Mouse (Mus musculus) intestine, postnatal 0 days (tissue): ENCODE data around the gene Copg2. TPM values are rescaled to one million over a fixed set of nuclear protein-coding genes. Genes with fewer than 3 reads are reported as not detected.

Experiments
- ATAC-seq: fragments of 200-750 bp; cut with Nextera tagmentation; 2 replicates; pipeline ENCODE4 v1.8.0; 2017; ENCODE audit warnings: mild to moderate bottlenecking, moderate TSS enrichment, moderate library complexity
- H3K27ac ChIP-seq: fragments of 300-500 bp; sonication (generic); 2 replicates; pipeline ENCODE4 v1.5.1; 2014; ENCODE audit warnings: mild to moderate bottlenecking, low read depth, low read length, moderate library complexity
- H3K27me3 ChIP-seq: fragments of 300-500 bp; sonication (generic); replicated peaks from 2 replicates; pipeline ENCODE4 v1.6.1; 2014; ENCODE audit warnings: low read length, mixed read lengths; ENCODE audit not compliant: control insufficient read depth, insufficient read depth
- H3K36me3 ChIP-seq: fragments of 300-500 bp; sonication (generic); 2 replicates; pipeline ENCODE4 v1.6.1; 2014; ENCODE audit warnings: mild to moderate bottlenecking, moderate library complexity; ENCODE audit not compliant: control insufficient read depth, insufficient read depth
- H3K4me1 ChIP-seq: fragments of 300-500 bp; sonication (generic); replicated peaks from 2 replicates; pipeline ENCODE4 v1.6.1; 2014; ENCODE audit warnings: antibody characterized with exemption, low read length, mixed read lengths; ENCODE audit not compliant: control insufficient read depth, insufficient read depth
- H3K4me2 ChIP-seq: fragments of 300-500 bp; sonication (generic); replicated peaks from 2 replicates; pipeline ENCODE4 v1.6.1; 2014; ENCODE audit warnings: low read depth, mild to moderate bottlenecking, moderate library complexity
- H3K4me3 ChIP-seq: fragments of 300-500 bp; sonication (generic); 2 replicates; pipeline ENCODE4 v1.5.1; 2014; ENCODE audit warnings: low read depth, low read length
- H3K9ac ChIP-seq: fragments of 300-500 bp; sonication (generic); 2 replicates; pipeline ENCODE4 v1.6.1; 2014; ENCODE audit warnings: mild to moderate bottlenecking, low read depth, low read length
- H3K9me3 ChIP-seq: fragments of 300-500 bp; sonication (generic); 2 replicates; pipeline ENCODE4 v1.6.1; 2016; ENCODE audit warnings: mixed run types; ENCODE audit not compliant: control insufficient read depth
- CTCF ChIP-seq: sonication (generic); IDR thresholded peaks from 2 replicates; pipeline ENCODE4 v1.5.1; 2016; ENCODE audit warnings: low read depth, mild to moderate bottlenecking, control low read depth, antibody characterized with exemption, moderate library complexity
- WGBS: fragments of 180-500 bp; shearing (Covaris S2); extraction: QIAGEN DNeasy Blood & Tissue Kit; methylation state at CpG from one replicate; pipeline ENCODE4 v1.1.7; 2014; 5-methylcytosine and 5-hydroxymethylcytosine counted together
- polyA plus RNA-seq: library from polyadenylated mRNA; unstranded; fragments of >200 nt; fragmentation: Nextera tagmentation; extraction: Ambion mirVana; gene quantifications from 2 replicates; pipeline ENCODE4 v1.2.1, GENCODE M21; 2015

The Copg2 gene
- polyA plus RNA-seq, result 9.8 and 10.2 TPM in 2 replicates

GRCm38 (mm10) chr6:30896195-30896985 is at the start of gene Copg2:
Copg2 (minus strand) TSS chr6:30896794.
- H3K27me3 ChIP-seq, result no peaks in the 10 kb centered on the region
- H3K4me3 ChIP-seq, result peak within 1 kb of the TSS; percentile 73
- H3K27ac ChIP-seq, result peak within 1 kb of the TSS; percentile 87
- no peaks in the 10 kb centered on the region for H3K9me3 ChIP-seq
- WGBS, result under 1% methylated on average over 59 of the region's 83 CpGs
- H3K9ac ChIP-seq, result peak within 1 kb of the TSS; percentile 80
- peak within 1 kb of the TSS; percentile 77 for H3K4me2 ChIP-seq
- 0 out of 2 replicates have a peak, but pooled peaks cover 7% of the 10 kb centered on the region for H3K4me1 ChIP-seq
- ATAC-seq, result peak; percentile 100
- no peaks in the 10 kb centered on the region for H3K36me3 ChIP-seq
- peak; percentile 42 for TF ChIP-seq CTCF

GRCm38 (mm10) chr6:30939264-30939663 is 42.7 kb upstream of the Copg2 start:
- no peak for ATAC-seq
- WGBS, result 49% methylated on average over 5 of the region's 5 CpGs
- Histone ChIP-seq H3K4me1 (no peaks in the 10 kb centered on the region), H3K27me3 (no peaks in the 10 kb centered on the region), H3K9ac (no peak overlapping the region), H3K4me2 (no peak overlapping the region), H3K4me3 (no peak overlapping the region), H3K27ac (no peak overlapping the region), H3K9me3 (no peaks in the 10 kb centered on the region), H3K36me3 (no peaks in the 10 kb centered on the region)
- TF ChIP-seq CTCF, result no peak

DNA sequence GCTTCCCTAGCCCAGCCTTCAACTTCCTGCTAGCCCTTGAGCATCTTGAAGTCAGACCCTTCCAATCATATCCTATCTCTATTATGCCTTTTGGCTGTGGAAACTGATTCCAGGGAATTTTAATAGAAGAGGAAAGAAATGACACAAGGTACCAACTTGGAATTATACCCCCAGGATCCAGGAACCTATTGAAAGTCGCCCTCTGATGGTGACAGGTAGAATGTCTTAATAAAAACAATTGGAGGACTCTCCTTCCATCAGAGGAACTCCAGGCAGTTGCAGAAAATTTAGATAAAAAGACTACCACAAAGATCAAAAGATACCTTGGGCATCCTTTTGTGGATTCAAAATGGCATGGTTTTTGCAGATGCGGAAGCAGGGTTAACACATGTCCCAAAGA is 26.2 kb upstream of the Copg2 start:
- Histone ChIP-seq H3K9me3 (no peaks in the 10 kb centered on the region), H3K36me3 (no peaks in the 10 kb centered on the region), H3K4me3 (no peak overlapping the region), H3K27ac (no peak overlapping the region), H3K4me1 (no peaks in the 10 kb centered on the region), H3K27me3 (no peaks in the 10 kb centered on the region; the same call in 1 of the 2 replicates), H3K4me2 (no peak overlapping the region), H3K9ac (no peak overlapping the region)
- 38% methylated on average over 2 of the region's 2 CpGs for WGBS
- ATAC-seq, result no peak
- TF ChIP-seq CTCF, result peak; percentile 59

- no peak for TF ChIP-seq CTCF
- Histone ChIP-seq H3K27ac (no peak overlapping the region), H3K36me3 (no peaks in the 10 kb centered on the region), H3K9me3 (no peaks in the 10 kb centered on the region), H3K4me3 (no peak overlapping the region), H3K4me2 (no peak overlapping the region), H3K9ac (no peak overlapping the region), H3K4me1 (no peaks in the 10 kb centered on the region), H3K27me3 (no peaks in the 10 kb centered on the region; the same call in 1 of the 2 replicates)
- WGBS, result 70% methylated on average over 10 of the region's 11 CpGs
- no peak for ATAC-seq
Measured at GRCm38 (mm10) chr6:30921826-30922225, 25.2 kb upstream of the Copg2 start.

- Histone ChIP-seq H3K36me3 (no peaks in the 10 kb centered on the region), H3K4me3 (no peak overlapping the region; the same call in 1 of the 2 replicates), H3K27me3 (no peaks in the 10 kb centered on the region; the same call in 1 of the 2 replicates), H3K27ac (no peak overlapping the region), H3K9ac (no peak overlapping the region), H3K4me1 (no peaks in the 10 kb centered on the region), H3K9me3 (no peaks in the 10 kb centered on the region), H3K4me2 (peak overlapping the region; percentile 32; the same call in 1 of the 2 replicates)
- no peak for TF ChIP-seq CTCF
- ATAC-seq, result no peak
- 47% methylated on average over 21 of the region's 21 CpGs for WGBS
Measured at GRCm38 (mm10) chr6:30920834-30921675, 24.5 kb upstream of the Copg2 start.

- no peak within 1 kb of the TSS for H3K4me3 ChIP-seq
- H3K4me1 ChIP-seq, result no peaks in the 10 kb centered on the region
- H3K27me3 ChIP-seq, result no peaks in the 10 kb centered on the region
- TF ChIP-seq CTCF, result no peak
- no peak within 1 kb of the TSS for H3K9ac ChIP-seq
- H3K27ac ChIP-seq, result no peak within 1 kb of the TSS
- ATAC-seq, result no peak
- no peaks in the 10 kb centered on the region for H3K36me3 ChIP-seq
- WGBS, result 87% methylated on average over 2 of the region's 2 CpGs
- no peak within 1 kb of the TSS for H3K4me2 ChIP-seq
- H3K9me3 ChIP-seq, result no peaks in the 10 kb centered on the region
Measured at GRCm38 (mm10) chr6:30915473-30915872, 18.9 kb upstream of the Copg2 start, which contains the start of gene Tsga13. Tsga13 (minus strand) TSS chr6:30915573.
